Mouse (Mus musculus) lung, postnatal 36 days (tissue): ENCODE results near the gene Ly6g5b.
A peak's percentile ranks its signal among the peaks of the same experiment; 100 is the strongest.

ENCODE experiments used
- DNase-seq: peaks from one replicate; pipeline ENCODE4 v3.0.0; 2022; ENCODE audit warnings: mixed read lengths

Gene Ly6g5b

DNA sequence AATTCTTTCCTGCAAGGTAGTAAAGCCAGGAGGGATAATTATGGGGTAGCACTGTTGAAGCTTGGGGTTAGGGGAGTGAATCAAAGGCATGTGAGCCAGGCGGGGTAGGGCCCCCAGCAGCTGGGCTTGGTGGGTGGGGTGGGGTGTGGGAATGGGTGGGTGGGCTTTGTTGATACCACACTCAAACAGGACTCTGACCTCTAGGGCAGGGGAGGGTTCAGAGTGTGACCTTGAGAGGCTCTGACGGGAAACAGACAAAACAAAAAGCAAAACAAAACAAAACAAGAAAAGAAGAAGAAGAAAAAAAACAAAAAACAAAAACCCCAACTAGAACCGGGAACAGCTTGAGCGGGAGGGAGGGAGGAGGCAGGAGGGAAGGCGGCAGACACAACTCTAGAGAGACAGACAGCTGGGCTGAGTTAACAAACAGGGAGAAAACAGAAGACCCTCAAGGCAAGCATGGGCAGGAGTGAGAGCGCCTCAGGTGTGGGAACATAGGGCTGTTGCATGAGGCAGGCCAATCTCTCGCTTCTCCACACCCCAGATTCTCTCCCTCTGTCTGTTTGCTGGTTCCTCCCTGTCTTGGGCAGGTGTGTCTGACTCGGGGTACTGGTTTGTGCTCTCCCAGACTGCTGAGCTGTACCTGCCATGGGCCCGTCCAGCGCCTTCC lies 38.6 kb downstream of the Ly6g5b start, which contains the start of gene Ly6g6e:
Gene Ly6g6e, plus strand, starts transcription at position 396 of the 670 bp plus-strand sequence.
- no peak for DNase-seq

DNA sequence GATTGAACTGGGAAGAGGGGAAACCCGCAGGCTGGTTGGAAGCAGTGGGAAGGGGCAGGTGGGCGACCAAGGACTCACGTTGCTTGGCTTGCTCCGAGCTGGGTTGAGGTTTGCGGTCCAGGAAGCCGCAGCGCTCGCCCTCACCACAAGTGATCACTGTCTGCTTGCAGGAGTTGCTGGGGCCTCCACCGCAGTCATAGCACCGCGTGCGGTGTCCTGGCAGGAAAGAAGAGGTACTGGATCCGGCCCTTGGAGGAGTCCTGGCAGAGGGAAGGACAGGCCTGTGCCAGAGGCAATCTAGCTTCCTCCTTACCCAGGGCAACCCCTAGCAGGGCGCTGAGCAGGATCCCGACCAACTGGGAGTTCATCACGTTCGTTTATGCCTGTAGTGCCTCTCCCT lies 41.1 kb downstream of the Ly6g5b start:
- no peak for DNase-seq

GRCm38 (mm10) chr17:35071454-35071853 lies 43.8 kb downstream of the Ly6g5b start:
- DNase-seq = no peak

- DNase-seq = peak; percentile 74
These were observed 44.5 kb downstream of the Ly6g5b start for GRCm38 (mm10) chr17:35070556-35071229.

- DNase-seq = no peak
These were observed 46.9 kb downstream of the Ly6g5b start for GRCm38 (mm10) chr17:35068213-35068914.

DNA sequence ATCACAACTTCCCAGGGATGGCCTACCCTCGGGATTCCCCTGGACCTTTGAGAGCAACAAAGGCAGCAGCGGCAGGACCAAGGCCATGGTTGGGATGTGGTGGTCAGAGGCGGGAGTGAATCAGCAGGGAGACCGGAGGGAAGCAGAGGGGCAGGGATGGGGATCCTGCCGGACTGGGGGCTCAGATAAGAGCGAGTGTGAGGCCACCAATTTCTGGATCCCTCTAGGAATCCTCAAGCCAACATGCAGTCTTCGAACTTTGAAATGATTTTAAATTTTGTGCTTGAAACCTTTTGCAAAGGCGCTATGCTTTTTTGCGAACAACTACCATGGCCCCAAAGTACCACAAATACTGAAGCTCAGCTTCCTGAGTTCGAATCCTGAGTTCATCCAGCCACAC lies 49.1 kb downstream of the Ly6g5b start, which contains the start of gene Mpig6b:
Gene Mpig6b, minus strand, starts transcription at position 101 of the 400 bp plus-strand sequence.
- DNase-seq = no peak

DNA sequence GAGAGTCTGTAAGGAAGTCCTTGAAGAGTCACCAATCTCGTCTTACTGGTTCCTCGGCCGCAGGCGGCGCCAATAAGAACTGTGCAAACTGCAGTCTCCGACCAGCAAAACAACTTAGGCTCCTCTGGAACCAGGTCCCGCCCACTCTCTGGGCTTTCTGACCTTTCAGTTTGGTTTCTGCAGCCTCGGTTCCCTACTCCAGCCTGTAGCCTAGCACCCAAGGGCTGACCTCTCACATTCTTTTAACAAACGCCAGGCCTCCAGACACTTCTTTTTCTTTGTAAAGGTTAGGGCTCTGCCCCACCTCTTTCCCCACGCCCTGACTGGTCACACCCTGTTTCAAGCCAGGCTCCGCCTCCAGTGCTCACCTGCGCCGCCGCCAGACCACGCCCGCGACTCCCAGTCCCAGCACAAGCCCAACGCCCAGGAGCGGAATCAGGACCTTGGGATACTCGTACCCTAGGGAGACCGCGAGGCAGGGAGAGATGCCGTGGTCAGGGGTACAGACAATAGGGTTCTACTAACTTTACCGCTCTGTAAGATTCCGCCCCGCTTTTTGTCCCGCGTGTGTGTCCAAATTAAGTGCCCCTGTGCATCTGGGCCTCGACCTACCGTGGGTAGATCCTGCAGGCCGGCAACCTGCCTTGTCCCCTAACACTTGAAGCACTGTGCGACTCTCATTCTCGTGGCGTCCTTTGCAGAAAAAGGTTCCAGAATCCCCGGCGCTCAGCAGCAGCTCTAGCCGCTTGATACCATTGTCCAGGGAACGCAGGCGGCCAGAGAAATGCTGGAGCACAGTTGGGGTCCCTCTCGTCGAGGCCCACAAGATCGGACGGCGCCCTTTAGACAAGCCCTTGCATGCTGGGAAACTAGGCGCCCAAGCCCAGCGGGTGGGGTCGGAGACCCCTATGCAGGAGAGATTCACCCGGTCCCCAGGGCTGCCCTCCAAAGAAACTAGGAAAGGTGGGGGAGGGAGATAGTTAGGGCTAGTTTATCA lies 50.0 kb downstream of the Ly6g5b start, which contains the start of gene Ly6g6c:
Gene Ly6g6c, plus strand, starts transcription at position 438 of the 997 bp plus-strand sequence.
- DNase-seq = peak; percentile 92

- DNase-seq = no peak
These were observed 50.8 kb downstream of the Ly6g5b start for GRCm38 (mm10) chr17:35064378-35064877.
